Mouse (Mus musculus) CH12.LX (cell line): ENCODE data around the gene Vwf.

ENCODE experiments used
- CTCF ChIP-seq, 2 experiments: IDR thresholded peaks in 1 of 2; conservative IDR thresholded peaks in 1 of 2; 2 replicates each; pipeline ENCODE4 v1.5.1; 2011 to 2012; ENCODE audit warnings: low read depth in 2 of 2, low read length in 2 of 2, improper control_type of control experiment in 1 of 2, inconsistent platforms in 1 of 2, mild to moderate bottlenecking in 1 of 2, moderate library complexity in 1 of 2
- NELFE ChIP-seq: IDR thresholded peaks from 2 replicates; pipeline ENCODE4 v1.6.1; 2011; ENCODE audit warnings: low read depth, low read length, improper control_type of control experiment
- SMC3 ChIP-seq: IDR thresholded peaks from 2 replicates; pipeline ENCODE4 v1.6.1; 2011; ENCODE audit warnings: low read depth, low read length, improper control_type of control experiment
- USF1 ChIP-seq: IDR thresholded peaks from 2 replicates; pipeline ENCODE4 v1.6.1; 2014; ENCODE audit warnings: low read depth, mild to moderate bottlenecking, inconsistent platforms, low read length, improper control_type of control experiment
- ZC3H11A ChIP-seq: IDR thresholded peaks from 2 replicates; pipeline ENCODE4 v1.6.1; 2012; ENCODE audit warnings: low read depth, mild to moderate bottlenecking, inconsistent platforms, low read length, improper control_type of control experiment
- ZMIZ1 ChIP-seq: IDR thresholded peaks from 2 replicates; pipeline ENCODE4 v1.6.1; 2012; ENCODE audit warnings: low read depth, mild to moderate bottlenecking, inconsistent platforms, low read length, improper control_type of control experiment
- ZNF384 ChIP-seq: IDR thresholded peaks from 2 replicates; pipeline ENCODE4 v1.6.1; 2012; ENCODE audit warnings: low read depth, low read length, improper control_type of control experiment, inconsistent platforms

GRCm38 (mm10) chr6:125620764-125621163 is 74.2 kb downstream of the Vwf start:
- TF ChIP-seq ZMIZ1 (no peak), USF1 (no peak), CTCF (conservative IDR thresholded peaks at IDR 0.05 in 1 of 2, IDR thresholded peaks at IDR 0.05 in 1 of 2; ENCODE audit: low read depth in 2 of 2, low read length in 2 of 2) (peak; percentile 7 to 49; a peak in 2 of 4 replicates), SMC3 (no peak), ZC3H11A (no peak), ZNF384 (no peak), NELFE (no peak)
